Mouse (Mus musculus) natural killer cell, adult 2 months (primary cell): ENCODE data around the gene Gng12.

ENCODE experiments used
- DNase-seq, 2 experiments: peaks; one replicate each; pipeline ENCODE4 v3.0.0; 2022; ENCODE audit warnings: low spot score in 2 of 2

Gene Gng12

DNA sequence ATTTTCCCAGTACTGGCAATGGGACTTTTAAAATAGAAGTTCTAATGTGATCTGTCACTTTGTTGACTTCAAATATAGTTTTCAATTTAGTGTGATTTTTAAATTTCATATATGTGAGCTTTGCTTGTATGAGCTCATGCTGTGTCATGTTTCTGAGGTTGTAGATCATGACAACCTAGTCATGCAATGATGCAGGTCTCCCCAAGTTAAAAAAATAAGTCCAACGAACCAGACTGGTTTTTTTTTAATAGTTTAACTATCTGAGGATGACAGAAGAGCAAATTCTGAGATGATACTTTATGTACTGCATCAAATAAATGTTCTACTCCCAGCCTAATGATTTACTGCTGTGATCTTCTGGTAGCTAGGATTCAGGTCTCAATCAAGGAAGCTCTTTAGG is 153.9 kb downstream of the Gng12 start:
- no peak for DNase-seq

DNA sequence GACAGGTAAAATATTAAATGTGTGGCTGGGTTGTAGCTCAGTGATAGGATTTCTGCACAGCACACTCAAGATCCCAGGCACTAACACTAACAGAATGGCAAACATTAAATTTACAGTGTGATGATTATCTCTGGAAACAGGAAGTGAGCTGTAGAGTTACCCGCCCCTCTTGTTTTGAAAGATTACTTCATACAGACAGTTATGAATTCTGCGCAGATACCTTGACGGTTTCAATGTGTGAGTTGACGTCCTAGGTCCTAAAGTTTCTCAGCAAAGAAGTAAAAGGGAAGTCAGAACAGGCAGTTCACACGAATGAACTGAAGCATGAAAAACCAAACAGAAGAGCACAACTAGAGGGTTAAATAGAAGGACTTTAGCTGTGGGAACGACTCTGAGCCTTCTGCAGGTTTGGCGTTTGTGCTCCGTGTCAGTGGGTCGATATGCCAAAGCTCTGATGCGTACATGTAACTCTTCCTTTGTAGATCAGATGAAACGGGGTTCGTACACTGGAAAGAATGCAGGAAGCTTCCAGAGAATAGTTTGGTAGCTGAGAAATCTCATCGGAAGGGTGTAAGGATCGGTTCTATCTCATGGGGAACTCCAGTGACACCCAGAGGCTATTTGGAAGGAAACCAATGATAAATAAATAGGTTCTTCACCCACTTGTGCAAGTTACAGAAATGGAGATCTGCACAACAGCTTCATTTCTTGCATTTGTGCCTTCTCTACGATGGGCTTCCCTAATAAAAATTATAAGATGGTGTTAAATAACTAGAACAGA is 160.1 kb downstream of the Gng12 start:
- peak in 1 of 2 experiments; percentile 43 for DNase-seq

DNA sequence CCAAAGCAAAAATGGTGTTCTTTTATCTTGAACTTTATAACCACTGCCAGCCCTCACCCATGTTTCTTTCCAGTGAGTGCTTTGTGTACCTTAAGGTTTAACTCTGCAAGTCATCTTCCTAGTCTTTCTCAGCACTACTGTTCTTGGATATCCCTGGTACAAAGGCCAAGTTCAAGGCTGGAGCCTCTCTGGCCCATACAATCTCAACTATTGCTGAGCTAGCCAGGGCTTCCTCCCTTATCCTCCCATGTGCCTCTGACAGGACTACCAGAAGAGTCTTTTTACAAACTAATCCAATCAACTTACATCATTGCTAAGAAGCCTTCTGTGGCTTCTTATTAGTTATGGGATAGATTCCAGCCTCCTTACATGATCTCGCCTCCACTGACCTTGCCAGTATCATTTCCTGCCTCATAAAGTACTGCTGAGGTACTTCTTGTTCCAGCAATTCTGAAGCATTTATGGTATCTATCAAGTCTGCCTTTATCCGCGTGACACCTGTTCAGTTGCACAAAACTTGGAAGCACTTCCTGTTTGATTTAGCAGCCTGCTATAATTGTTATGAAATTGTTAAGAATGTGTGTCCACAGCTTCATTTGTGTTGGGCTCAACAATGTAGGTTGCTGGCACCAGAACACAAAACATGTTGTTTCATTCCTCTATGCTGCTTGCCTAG is 160.8 kb downstream of the Gng12 start:
- no peak for DNase-seq

DNA sequence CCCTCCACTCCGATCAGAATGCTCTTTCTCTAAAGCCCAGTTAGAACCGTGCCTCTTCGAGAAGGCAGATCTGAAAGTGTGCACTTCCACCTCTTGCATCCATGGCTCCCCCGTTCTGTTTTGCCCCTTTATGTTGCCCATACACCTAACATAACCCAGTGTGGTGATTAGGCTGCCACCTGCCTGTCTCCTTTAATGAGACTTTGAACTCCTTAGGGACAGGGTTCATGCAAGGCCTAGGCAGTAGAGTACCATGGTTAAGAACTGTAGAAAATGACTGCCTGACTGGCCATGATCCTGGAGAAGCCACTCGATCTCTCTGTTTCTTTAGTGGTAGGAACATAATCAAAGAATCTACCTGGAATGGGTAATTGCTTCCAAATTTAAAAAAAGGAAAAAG is 161.4 kb downstream of the Gng12 start:
- DNase-seq = no peak

DNA sequence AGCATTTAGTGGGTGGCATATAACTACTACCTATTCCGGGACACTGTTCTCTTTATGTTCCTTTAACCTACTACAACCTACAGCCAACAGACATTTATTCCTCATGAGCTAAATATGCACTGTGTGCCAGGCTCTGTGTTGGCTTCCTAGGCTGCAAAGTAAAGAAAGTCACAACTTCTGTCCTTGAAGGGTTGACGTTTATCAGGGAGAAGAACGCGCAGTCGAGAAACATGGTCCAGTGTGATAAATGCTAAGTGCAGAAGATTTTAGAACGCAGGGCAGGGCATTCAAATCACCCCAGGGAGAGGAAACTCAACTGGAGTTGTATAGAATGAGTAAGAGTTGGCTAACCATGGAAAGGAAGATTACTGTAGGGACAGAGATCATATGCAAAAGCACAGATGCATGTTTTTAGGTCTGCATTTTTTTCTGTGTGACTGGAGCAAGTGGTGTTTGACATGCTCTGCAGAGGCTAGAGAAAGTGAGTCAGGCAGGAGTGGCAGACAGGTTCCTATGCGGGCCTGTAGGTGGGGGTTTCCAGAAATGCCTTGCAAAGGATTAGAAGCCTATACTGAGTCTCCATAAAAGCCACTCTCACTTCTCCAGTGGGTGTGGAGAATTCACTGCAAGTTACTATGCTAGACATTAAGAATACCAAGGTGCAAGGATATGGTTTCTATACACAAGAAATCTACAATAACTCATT is 161.9 kb downstream of the Gng12 start:
- no peak for DNase-seq

DNA sequence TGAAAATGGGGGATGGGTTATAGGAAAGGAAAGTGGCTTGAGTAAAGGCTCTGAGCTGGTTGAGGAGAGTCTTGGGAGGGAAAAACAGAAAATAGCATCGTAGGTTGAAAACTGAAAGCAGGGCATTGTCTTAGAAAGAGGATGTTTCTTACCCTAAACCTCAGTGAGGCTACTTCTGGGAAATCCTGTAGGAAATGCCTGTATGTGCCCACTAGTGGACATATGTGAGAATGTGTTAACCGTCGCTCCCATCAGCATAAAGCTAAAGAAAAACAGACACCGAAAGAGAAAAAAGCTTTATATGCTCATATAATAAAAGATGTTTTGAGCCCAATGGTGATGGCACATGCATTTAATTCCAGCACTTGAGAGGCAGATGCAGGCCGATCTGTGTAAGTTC is 163.9 kb downstream of the Gng12 start:
- no peak for DNase-seq

DNA sequence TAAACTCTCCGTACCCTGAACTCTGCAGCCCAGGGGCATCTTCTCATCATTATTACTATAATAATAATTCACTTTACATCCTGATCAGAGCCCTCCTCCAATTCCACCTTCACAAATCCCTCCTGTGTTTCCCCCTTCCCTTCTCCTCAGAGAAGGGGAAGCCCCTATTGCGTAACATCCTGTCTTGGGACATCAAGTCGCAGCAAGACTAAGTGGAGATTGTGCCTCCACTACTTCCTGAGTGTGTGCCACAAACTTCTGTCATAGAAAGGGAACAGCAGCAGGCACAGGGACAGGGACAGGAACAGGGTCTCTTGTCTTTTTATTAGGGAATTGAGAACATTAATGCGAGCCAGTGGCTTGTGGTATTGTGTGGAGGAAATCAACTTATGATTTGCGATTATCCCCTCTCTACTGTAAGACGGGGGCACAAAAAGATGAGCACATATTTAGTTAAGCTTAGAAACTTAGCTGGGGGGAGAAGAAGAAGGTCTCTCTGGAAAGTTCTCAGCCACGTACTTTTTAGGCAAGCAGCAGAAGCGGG is 173.1 kb downstream of the Gng12 start:
- DNase-seq = no peak

DNA sequence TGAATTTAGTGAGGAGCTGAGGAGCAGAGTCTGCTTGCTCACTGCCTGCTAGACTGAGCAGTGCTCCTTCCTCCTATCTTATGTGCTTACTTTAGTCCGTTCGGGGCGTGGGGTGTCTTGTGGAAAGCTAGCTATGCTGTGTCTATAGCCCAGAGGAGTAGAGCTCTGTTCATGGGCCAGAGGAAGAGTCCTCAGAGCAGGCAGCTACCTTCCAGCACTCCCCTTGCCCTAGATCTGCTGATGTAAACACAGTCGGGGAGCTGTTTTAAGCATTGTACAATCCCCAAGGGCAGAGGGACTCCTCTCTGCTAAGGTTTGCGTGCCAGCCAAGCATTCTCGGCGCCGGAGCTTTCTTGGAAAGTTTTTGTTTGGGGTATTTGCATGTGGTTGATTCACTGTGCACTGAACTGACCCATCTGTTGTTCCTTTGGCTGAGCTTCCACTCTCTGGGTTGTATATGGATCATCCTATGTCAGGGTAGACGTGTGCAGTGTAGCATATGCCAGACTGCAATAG is 173.7 kb downstream of the Gng12 start:
- DNase-seq = no peak
